Mouse (Mus musculus) MEL (cell line): ENCODE results near the gene Cntn4. TPM values are rescaled to one million over a fixed set of nuclear protein-coding genes. Genes with fewer than 3 reads are reported as not detected.
A peak's percentile ranks its signal among the peaks of the same experiment; 100 is the strongest.

Source experiments
- DNase-seq: peaks from one replicate; pipeline ENCODE4 v3.0.0; 2011; ENCODE audit warnings: low read depth, low spot score
- H3K27ac ChIP-seq: 2 replicates; pipeline ENCODE4 v1.5.1; 2012; ENCODE audit warnings: low read depth, mild to moderate bottlenecking, control low read depth, low read length, moderate library complexity; ENCODE audit not compliant: control insufficient read depth
- H3K27me3 ChIP-seq, 2 experiments: fragments of 150-350 bp in 1 of 2; sonication (generic) in 1 of 2; 2 replicates each; pipeline ENCODE4 v1.6.1; 2012; ENCODE audit warnings: low read length in 2 of 2, mild to moderate bottlenecking in 2 of 2, improper control_type of control experiment in 1 of 2, moderate library complexity in 1 of 2; ENCODE audit not compliant: insufficient read depth in 2 of 2, control insufficient read depth in 1 of 2
- H3K36me3 ChIP-seq, 2 experiments: 2 replicates each; pipeline ENCODE4 v1.6.1; 2012 to 2014; ENCODE audit warnings: low read length in 2 of 2, improper control_type of control experiment in 1 of 2, inconsistent platforms in 1 of 2, mild to moderate bottlenecking in 1 of 2; ENCODE audit not compliant: insufficient read depth in 2 of 2, control insufficient read depth in 1 of 2
- H3K4me1 ChIP-seq, 2 experiments: fragments of 150-350 bp in 1 of 2; sonication (generic) in 1 of 2; 2 replicates each; pipeline ENCODE4 v1.6.1; 2012; ENCODE audit warnings: low read length in 2 of 2, improper control_type of control experiment in 1 of 2, mild to moderate bottlenecking in 1 of 2; ENCODE audit not compliant: insufficient read depth in 2 of 2, control insufficient read depth in 1 of 2
- H3K4me3 ChIP-seq, 2 experiments: fragments of 150-350 bp in 1 of 2; sonication (generic) in 1 of 2; 2 replicates each; pipeline ENCODE4 v1.5.1; 2012; ENCODE audit warnings: low read depth in 2 of 2, low read length in 2 of 2, mild to moderate bottlenecking in 2 of 2, moderate library complexity in 2 of 2, control low read depth in 1 of 2, improper control_type of control experiment in 1 of 2; ENCODE audit not compliant: control insufficient read depth in 1 of 2, insufficient read depth in 1 of 2
- H3K79me2 ChIP-seq: 2 replicates; pipeline ENCODE4 v1.6.1; 2012; ENCODE audit warnings: mild to moderate bottlenecking, low read length, moderate library complexity; ENCODE audit not compliant: control insufficient read depth, poor library complexity, insufficient read depth
- H3K9ac ChIP-seq: 2 replicates; pipeline ENCODE4 v1.6.1; 2012; ENCODE audit warnings: low read depth, mild to moderate bottlenecking, control low read depth, low read length, moderate library complexity; ENCODE audit not compliant: control insufficient read depth, poor library complexity, severe bottlenecking
- H3K9me3 ChIP-seq: fragments of 150-350 bp; sonication (generic); replicated peaks from 2 replicates; pipeline ENCODE4 v1.6.1; 2012; ENCODE audit warnings: mild to moderate bottlenecking, low read length, improper control_type of control experiment, moderate library complexity; ENCODE audit not compliant: insufficient read depth
- BHLHE40 ChIP-seq: IDR thresholded peaks from 2 replicates; pipeline ENCODE4 v1.6.1; 2012; ENCODE audit warnings: low read depth, mild to moderate bottlenecking, inconsistent platforms, low read length, improper control_type of control experiment, borderline replicate concordance
- CHD1 ChIP-seq: IDR thresholded peaks from 2 replicates; pipeline ENCODE4 v1.6.1; 2012; ENCODE audit warnings: low read depth, mild to moderate bottlenecking, inconsistent platforms, low read length, improper control_type of control experiment
- GABPA ChIP-seq: IDR thresholded peaks from 2 replicates; pipeline ENCODE4 v1.6.1; 2012; ENCODE audit warnings: low read depth, mild to moderate bottlenecking, inconsistent platforms, low read length, improper control_type of control experiment, moderate library complexity
- GATA1 ChIP-seq: IDR thresholded peaks from 2 replicates; pipeline ENCODE4 v1.6.1; 2011; ENCODE audit warnings: low read depth, low read length, improper control_type of control experiment
- MAX ChIP-seq: IDR thresholded peaks from 2 replicates; pipeline ENCODE4 v1.6.1; 2011; ENCODE audit warnings: low read length, improper control_type of control experiment
- MEF2A ChIP-seq: IDR thresholded peaks from 2 replicates; pipeline ENCODE4 v1.6.1; 2014; ENCODE audit warnings: low read depth, mild to moderate bottlenecking, inconsistent platforms, low read length, improper control_type of control experiment; ENCODE audit not compliant: poor library complexity, insufficient replicate concordance, severe bottlenecking; ENCODE audit errors: extremely low read depth
- MYB ChIP-seq: IDR thresholded peaks from 2 replicates; pipeline ENCODE4 v1.6.1; 2011; ENCODE audit warnings: mild to moderate bottlenecking, low read depth, low read length, improper control_type of control experiment
- MYC ChIP-seq: IDR thresholded peaks from 2 replicates; pipeline ENCODE4 v1.6.1; 2011; ENCODE audit warnings: low read depth, mild to moderate bottlenecking, low read length, improper control_type of control experiment, moderate library complexity
- POLR2A ChIP-seq, 2 experiments: IDR thresholded peaks; 2 replicates each; pipeline ENCODE4 v1.6.1; 2011 to 2012; ENCODE audit warnings: low read length in 2 of 2, mild to moderate bottlenecking in 2 of 2, control low read depth in 1 of 2, improper control_type of control experiment in 1 of 2, low read depth in 1 of 2, moderate library complexity in 1 of 2; ENCODE audit not compliant: control insufficient read depth in 1 of 2, insufficient read depth in 1 of 2, poor library complexity in 1 of 2
- RAD21 ChIP-seq: IDR thresholded peaks from 2 replicates; pipeline ENCODE4 v1.6.1; 2011; ENCODE audit warnings: mild to moderate bottlenecking, low read depth, low read length, improper control_type of control experiment
- SMC3 ChIP-seq: IDR thresholded peaks from 2 replicates; pipeline ENCODE4 v1.6.1; 2011; ENCODE audit warnings: low read depth, low read length, improper control_type of control experiment
- TAL1 ChIP-seq: IDR thresholded peaks from 2 replicates; pipeline ENCODE4 v1.6.1; 2012; ENCODE audit warnings: mild to moderate bottlenecking, inconsistent platforms, low read length, moderate library complexity, mixed read lengths
- UBTF ChIP-seq: IDR thresholded peaks from 2 replicates; pipeline ENCODE4 v1.6.1; 2012; ENCODE audit warnings: low read depth, mild to moderate bottlenecking, inconsistent platforms, low read length, improper control_type of control experiment, moderate library complexity, borderline replicate concordance; ENCODE audit not compliant: insufficient read depth
- USF1 ChIP-seq: IDR thresholded peaks from 2 replicates; pipeline ENCODE4 v1.6.1; 2014; ENCODE audit warnings: low read depth, mild to moderate bottlenecking, inconsistent platforms, low read length, improper control_type of control experiment, moderate library complexity
- USF2 ChIP-seq, 2 experiments: IDR thresholded peaks; 2 replicates each; pipeline ENCODE4 v1.6.1; 2011 to 2012; ENCODE audit warnings: improper control_type of control experiment in 2 of 2, low read length in 2 of 2, borderline replicate concordance in 1 of 2, inconsistent platforms in 1 of 2, low read depth in 1 of 2, mild to moderate bottlenecking in 1 of 2; ENCODE audit not compliant: insufficient read depth in 1 of 2
- ZKSCAN1 ChIP-seq: IDR thresholded peaks from 2 replicates; pipeline ENCODE4 v1.6.1; 2012; ENCODE audit warnings: low read depth, mild to moderate bottlenecking, inconsistent platforms, low read length, improper control_type of control experiment, moderate library complexity
- polyA plus RNA-seq, 2 experiments: library from polyadenylated mRNA; stranded (reverse) in 1 of 2; unstranded in 1 of 2; fragments of >175 nt in 1 of 2; fragments of >200 nt in 1 of 2; gene quantifications; 2 replicates each; pipeline versions ENCODE4 v1.2.1 to v1.2.4; 2012; ENCODE audit warnings: low replicate concordance in 2 of 2, low read depth in 1 of 2; ENCODE audit not compliant: insufficient read length in 2 of 2, insufficient read depth in 1 of 2, missing spikeins in 1 of 2
- total RNA-seq: library from RNA; depleted of rRNA; stranded (reverse); fragments of 300-350 nt; gene quantifications from 2 replicates; pipeline ENCODE4 v1.2.3, GENCODE M21; 2012

Gene Cntn4
- total and polyA plus RNA-seq, 3 experiments = not detected

DNA sequence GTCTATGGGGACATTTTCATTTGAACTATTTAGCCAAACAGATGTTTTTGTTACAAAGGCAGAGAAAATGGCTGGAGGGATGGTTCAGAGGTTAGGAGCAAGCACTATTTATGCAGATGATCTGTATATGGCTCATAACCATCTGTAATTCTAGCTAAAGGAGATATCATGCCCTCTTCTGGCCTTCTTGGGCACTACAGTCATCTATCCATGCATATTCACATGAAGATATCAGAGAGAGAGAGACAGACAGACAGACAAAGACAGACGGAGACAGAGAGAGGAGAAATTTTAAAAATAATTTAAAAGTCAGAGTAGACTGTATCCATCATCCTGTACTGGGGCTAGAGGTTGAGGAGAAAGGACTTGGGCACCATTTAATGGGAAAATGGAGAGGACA, 652.2 kb downstream of the Cntn4 start:
- Histone ChIP-seq H3K36me3 (no peaks in the 10 kb centered on the region), H3K27ac (no peak overlapping the region), H3K9me3 (no peaks in the 10 kb centered on the region), H3K79me2 (no peaks in the 10 kb centered on the region), H3K4me3 (no peak overlapping the region), H3K9ac (no peak overlapping the region), H3K4me1 (no peaks in the 10 kb centered on the region), H3K27me3 (no peaks in the 10 kb centered on the region)
- TF ChIP-seq SMC3 (0 out of 2 replicates have a peak, but pooled peaks have one; percentile 3), MYC (no peak)
- peak; percentile 6 for DNase-seq

DNA sequence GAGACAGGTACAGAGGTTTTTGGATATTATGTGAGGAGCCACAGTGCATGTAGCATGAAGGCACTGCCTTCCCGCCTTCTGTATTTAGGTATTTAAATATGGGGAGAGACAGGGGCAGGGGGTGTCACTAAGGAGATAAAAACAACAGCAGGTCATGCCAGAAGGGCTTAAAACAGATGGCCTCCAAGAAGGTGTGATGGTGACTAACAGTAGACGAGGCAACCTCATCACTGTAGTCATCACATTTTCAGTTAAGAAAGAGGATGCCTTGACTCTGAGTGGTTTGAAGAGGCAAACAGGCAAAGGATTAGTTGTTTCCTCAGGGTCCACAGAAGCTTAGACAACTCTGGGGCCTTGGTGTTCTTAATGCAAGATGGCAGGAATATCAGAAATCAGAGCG, 655.0 kb downstream of the Cntn4 start:
- Histone ChIP-seq H3K9me3 (no peaks in the 10 kb centered on the region), H3K36me3 (no peaks in the 10 kb centered on the region), H3K4me1 (no peaks in the 10 kb centered on the region), H3K27ac (no peak overlapping the region), H3K79me2 (no peaks in the 10 kb centered on the region)
- no peak for DNase-seq
- TF ChIP-seq TAL1 (no peak), GATA1 (no peak), MYC (no peak), RAD21 (no peak), USF1 (no peak), GABPA (no peak), UBTF (no peak), SMC3 (no peak), BHLHE40 (no peak), CHD1 (no peak), MEF2A (no peak), MAX (no peak)
- TF ChIP-seq, all 39 proteins: peak for 0
- Histone ChIP-seq H3K27me3 (no peaks in the 10 kb centered on the region), H3K9ac (no peak overlapping the region), H3K4me3 (no peak overlapping the region)

DNA sequence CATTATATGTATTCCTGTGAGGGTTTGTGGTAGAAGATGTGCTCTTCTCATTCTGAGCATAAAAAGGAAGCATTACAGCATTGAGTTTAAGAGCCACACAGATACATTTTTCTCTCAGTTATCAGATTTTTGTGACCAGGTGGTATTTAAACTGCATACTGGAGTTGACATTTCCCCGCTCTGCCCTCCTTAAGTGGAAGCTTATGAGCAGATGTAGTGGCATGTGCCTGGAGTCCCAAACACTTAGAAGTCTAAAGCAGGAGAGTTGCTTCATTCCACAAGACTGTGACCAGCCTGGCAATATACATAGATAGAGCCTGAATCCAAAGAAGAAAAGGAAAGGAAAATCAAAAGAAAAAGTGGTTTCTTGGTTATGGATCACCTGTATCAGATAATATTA, 655.5 kb downstream of the Cntn4 start:
- TF ChIP-seq ZKSCAN1 = no peak
- no peak for TF ChIP-seq MEF2A
- no peak for TF ChIP-seq BHLHE40
- TF ChIP-seq MYB = no peak
- no peak for TF ChIP-seq USF2 (IDR thresholded peaks at IDR 0.05; ENCODE audit: borderline replicate concordance in 1 of 2, insufficient read depth in 1 of 2, low read depth in 1 of 2, low read length in 2 of 2)
- no peak for TF ChIP-seq POLR2A (IDR thresholded peaks at IDR 0.05; ENCODE audit: control insufficient read depth in 1 of 2, insufficient read depth in 1 of 2, low read depth in 1 of 2, low read length in 2 of 2, poor library complexity in 1 of 2)
- TF ChIP-seq, all 39 proteins: peak for 0
- Histone ChIP-seq H3K27ac (no peak overlapping the region), H3K9me3 (no peaks in the 10 kb centered on the region), H3K79me2 (no peaks in the 10 kb centered on the region), H3K27me3 (no peaks in the 10 kb centered on the region), H3K9ac (no peak overlapping the region), H3K4me1 (no peaks in the 10 kb centered on the region), H3K4me3 (no peak overlapping the region), H3K36me3 (no peaks in the 10 kb centered on the region)
- DNase-seq = no peak
